Mouse (Mus musculus) lung, embryonic 15.5 days (tissue): ENCODE results near the gene Pstk. TPM values are rescaled to one million over a fixed set of nuclear protein-coding genes. Genes with fewer than 3 reads are reported as not detected.

Experiments
- ATAC-seq: fragments of 200-750 bp; cut with Nextera tagmentation; 2 replicates; pipeline ENCODE4 v1.8.0; 2017; ENCODE audit warnings: moderate number of reproducible peaks, borderline replicate concordance; ENCODE audit not compliant: low FRiP score, low TSS enrichment; ENCODE audit errors: extremely low read depth
- H3K27ac ChIP-seq: fragments of 300-500 bp; sonication (generic); 2 replicates; pipeline ENCODE4 v1.5.1; 2015; ENCODE audit warnings: moderate library complexity, mild to moderate bottlenecking, inconsistent platforms
- H3K27me3 ChIP-seq: fragments of 300-500 bp; sonication (generic); 2 replicates; pipeline ENCODE4 v1.6.1; 2015; ENCODE audit warnings: inconsistent platforms
- H3K36me3 ChIP-seq: fragments of 300-500 bp; sonication (generic); 2 replicates; pipeline ENCODE4 v1.6.1; 2015; ENCODE audit warnings: inconsistent platforms
- H3K4me1 ChIP-seq: fragments of 300-500 bp; sonication (generic); 2 replicates; pipeline ENCODE4 v1.6.1; 2015; ENCODE audit warnings: inconsistent platforms
- H3K4me2 ChIP-seq: fragments of 300-500 bp; sonication (generic); 2 replicates; pipeline ENCODE4 v1.6.1; 2015; ENCODE audit warnings: inconsistent platforms, mild to moderate bottlenecking, moderate library complexity
- H3K4me3 ChIP-seq: fragments of 300-500 bp; sonication (generic); 2 replicates; pipeline ENCODE4 v1.5.1; 2015; ENCODE audit warnings: mild to moderate bottlenecking, inconsistent platforms
- H3K9ac ChIP-seq: fragments of 300-500 bp; sonication (generic); 2 replicates; pipeline ENCODE4 v1.6.1; 2015; ENCODE audit warnings: inconsistent platforms
- H3K9me3 ChIP-seq: fragments of 300-500 bp; sonication (generic); 2 replicates; pipeline ENCODE4 v1.6.1; 2016; ENCODE audit warnings: inconsistent platforms
- WGBS: fragments of 180-500 bp; shearing (Covaris S2); methylation state at CpG from one replicate; pipeline ENCODE4 v1.1.7; 2015; 5-methylcytosine and 5-hydroxymethylcytosine counted together
- polyA plus RNA-seq: library from polyadenylated mRNA; unstranded; fragments of >200 nt; fragmentation: Nextera tagmentation; extraction: Ambion mirVana; gene quantifications from 2 replicates; pipeline ENCODE4 v1.2.1, GENCODE M21; 2015

The Pstk gene
- polyA plus RNA-seq, 1 experiment from 2014 or later = 64.3 TPM

DNA sequence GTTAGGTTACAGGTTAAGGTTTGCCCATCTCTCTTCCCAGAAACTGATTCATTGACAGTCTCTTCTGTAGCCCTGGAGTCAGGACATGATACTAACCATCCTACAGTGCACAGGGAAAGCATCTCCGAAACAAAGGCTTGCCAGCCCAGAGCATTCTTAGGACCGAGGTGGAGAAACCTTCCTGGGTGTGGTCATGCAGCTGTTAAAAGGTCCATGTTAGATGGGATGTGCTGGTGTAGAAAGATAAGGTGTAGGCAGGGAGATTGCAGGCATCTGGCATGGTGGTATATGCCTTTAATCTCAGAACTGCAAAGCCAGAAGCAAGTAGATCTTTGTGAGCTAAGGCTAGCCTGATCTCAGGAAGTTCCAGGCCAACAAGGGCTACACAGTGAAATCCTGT is 54.0 kb downstream of the Pstk start:
- H3K4me2 ChIP-seq = no peak overlapping the region
- ATAC-seq = no peak
- 76% methylated on average over 2 of the region's 2 CpGs for WGBS

DNA sequence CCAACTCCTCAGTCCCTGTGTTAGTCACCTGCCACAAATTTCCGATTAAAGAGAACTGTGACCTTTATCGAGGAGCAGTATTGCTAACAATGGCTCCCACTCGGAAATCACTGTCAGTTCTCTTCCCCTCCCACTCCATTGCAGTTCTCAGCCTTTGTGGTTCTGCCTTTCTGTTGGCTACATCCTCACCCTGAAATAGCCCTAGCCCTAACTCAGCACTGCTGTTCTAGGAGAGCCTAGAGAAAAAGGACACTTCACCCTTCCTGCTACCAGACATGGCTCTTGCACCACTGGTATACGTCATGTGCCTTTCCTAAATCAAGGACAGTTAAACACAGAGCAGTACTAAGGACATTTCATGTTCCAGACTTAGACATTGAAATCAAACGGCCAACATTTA is 56.4 kb downstream of the Pstk start:
- no peak overlapping the region for H3K27ac ChIP-seq
- H3K4me3 ChIP-seq = no peak overlapping the region
- H3K36me3 ChIP-seq = peaks cover 50% of the 10 kb centered on the region
- no peak for ATAC-seq
- no peaks in the 10 kb centered on the region for H3K9me3 ChIP-seq
- H3K4me1 ChIP-seq = no peaks in the 10 kb centered on the region
- no peak overlapping the region for H3K9ac ChIP-seq
- no peaks in the 10 kb centered on the region for H3K27me3 ChIP-seq
- no peak overlapping the region for H3K4me2 ChIP-seq
- WGBS = 85% methylated on average over 5 of the region's 5 CpGs

More for the DNA sequence above, 54.0 kb downstream of the Pstk start:
- H3K4me3 ChIP-seq = no peak overlapping the region
- H3K36me3 ChIP-seq = peaks cover 31% of the 10 kb centered on the region
- no peak overlapping the region for H3K27ac ChIP-seq
- no peak overlapping the region for H3K9ac ChIP-seq
- H3K9me3 ChIP-seq = no peaks in the 10 kb centered on the region
- no peaks in the 10 kb centered on the region for H3K27me3 ChIP-seq
- no peaks in the 10 kb centered on the region for H3K4me1 ChIP-seq

DNA sequence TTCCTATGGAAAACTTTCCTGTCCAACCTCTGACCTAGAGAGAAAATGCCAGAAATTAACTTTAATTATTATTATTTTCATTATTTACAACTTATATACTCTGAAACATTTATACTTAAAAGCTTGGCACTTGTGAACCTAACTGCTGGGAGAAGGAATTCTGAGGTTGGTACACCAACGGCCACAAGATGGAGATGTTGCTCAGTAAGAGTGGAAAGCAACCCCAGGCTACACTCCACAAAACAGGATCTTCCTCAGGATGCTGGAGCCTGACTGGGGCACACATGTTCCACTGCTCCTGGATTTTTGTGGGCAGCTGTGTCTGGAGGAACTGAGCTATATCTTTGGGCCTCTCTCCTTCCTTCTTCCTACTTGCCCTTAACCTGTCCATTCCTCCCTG is 61.3 kb downstream of the Pstk start:
- ATAC-seq = no peak
- Histone ChIP-seq H3K9ac (no peak overlapping the region), H3K4me2 (no peak overlapping the region), H3K27ac (no peak overlapping the region), H3K36me3 (peaks cover 55% of the 10 kb centered on the region), H3K9me3 (no peaks in the 10 kb centered on the region), H3K27me3 (no peaks in the 10 kb centered on the region), H3K4me3 (no peak overlapping the region), H3K4me1 (no peaks in the 10 kb centered on the region)
- 18% methylated on average over 1 of the region's 1 CpGs for WGBS

DNA sequence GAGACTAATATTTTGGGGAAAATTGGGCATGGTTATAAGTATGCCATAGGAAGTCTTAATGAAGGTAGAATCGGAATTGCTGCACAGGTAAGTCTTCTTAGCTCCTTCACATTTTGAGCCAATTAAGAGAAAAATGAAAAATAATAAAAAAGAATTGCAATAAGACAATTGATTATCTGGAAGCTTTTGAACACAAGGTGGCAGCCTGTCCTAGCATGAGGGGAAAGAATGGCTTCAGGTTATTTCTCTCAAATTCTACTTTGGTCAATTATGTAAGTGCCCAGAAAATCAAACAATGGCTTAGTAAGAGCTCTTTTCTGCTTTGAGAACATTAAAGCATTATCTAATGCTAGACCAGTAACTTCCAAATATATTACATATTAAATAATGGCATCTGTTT is 63.3 kb downstream of the Pstk start:
- H3K27ac ChIP-seq = no peak overlapping the region
- H3K9ac ChIP-seq = no peak overlapping the region
- no peak overlapping the region for H3K4me2 ChIP-seq
- no peaks in the 10 kb centered on the region for H3K4me1 ChIP-seq
- WGBS = 79% methylated on average over 1 of the region's 1 CpGs
- H3K9me3 ChIP-seq = no peaks in the 10 kb centered on the region
- H3K27me3 ChIP-seq = no peaks in the 10 kb centered on the region
- peaks cover 50% of the 10 kb centered on the region for H3K36me3 ChIP-seq
- no peak for ATAC-seq
- no peak overlapping the region for H3K4me3 ChIP-seq

DNA sequence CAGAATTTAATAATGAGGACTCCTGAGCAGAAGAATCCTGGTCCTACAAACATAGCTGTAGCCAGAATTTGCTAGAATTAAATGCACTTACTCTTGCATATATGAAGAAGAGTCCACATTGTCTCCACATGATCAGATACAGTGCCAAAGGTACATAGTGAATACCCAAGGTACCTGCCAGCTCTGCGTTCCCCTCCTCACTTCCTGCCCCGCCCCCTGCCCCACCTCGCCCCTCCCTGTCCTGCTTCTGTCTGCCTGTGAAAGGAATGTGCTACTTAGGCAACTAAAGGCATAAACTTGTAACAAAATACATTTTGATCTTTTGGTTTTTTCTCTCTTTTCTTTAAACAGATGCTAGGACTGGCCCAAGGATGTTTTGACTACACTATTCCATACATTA is 66.1 kb downstream of the Pstk start:
- Histone ChIP-seq H3K27me3 (no peaks in the 10 kb centered on the region), H3K9ac (no peak overlapping the region), H3K4me3 (no peak overlapping the region), H3K4me1 (no peaks in the 10 kb centered on the region), H3K4me2 (no peak overlapping the region), H3K9me3 (no peaks in the 10 kb centered on the region), H3K36me3 (peaks cover 29% of the 10 kb centered on the region), H3K27ac (no peak overlapping the region)
- WGBS = 63% methylated on average over 3 of the region's 3 CpGs
- ATAC-seq = no peak

Other genes starting within 250 kb of the Pstk start
- not detected in 2 replicates for gene 4933402N03Rik, start 224.8 kb upstream of the Pstk start, polyA plus RNA-seq
- gene 5430419D17Rik, start 196.7 kb upstream of the Pstk start, polyA plus RNA-seq = not detected in 2 replicates
- gene Cuzd1, start 48.8 kb upstream of the Pstk start, polyA plus RNA-seq = 0.06 and 0.11 TPM in 2 replicates
- not detected in 2 replicates for gene Fam24b, start 41.6 kb upstream of the Pstk start, polyA plus RNA-seq
- not detected in 2 replicates for gene Fam24a, start 37.3 kb upstream of the Pstk start, polyA plus RNA-seq
- 18.4 and 22.2 TPM in 2 replicates for gene 2310057M21Rik, start 8.4 kb upstream of the Pstk start, polyA plus RNA-seq
- 13.1 and 13.2 TPM in 2 replicates for gene Ikzf5, start 39.4 kb downstream of the Pstk start, polyA plus RNA-seq
- gene Acadsb, start 39.5 kb downstream of the Pstk start, polyA plus RNA-seq = 183 and 192 TPM in 2 replicates
- not detected in 2 replicates for gene Hmx3, start 171.7 kb downstream of the Pstk start, polyA plus RNA-seq
- not detected in 2 replicates for gene Hmx2, start 177.6 kb downstream of the Pstk start, polyA plus RNA-seq
- gene Bub3, start 189.1 kb downstream of the Pstk start, polyA plus RNA-seq = 263 and 268 TPM in 2 replicates